Mouse (Mus musculus) stomach, postnatal 0 days (tissue): ENCODE measurements around the gene Mcoln1.

Experiments
- CTCF ChIP-seq: IDR thresholded peaks from 2 replicates; pipeline ENCODE4 v1.5.1; 2016; ENCODE audit warnings: antibody characterized with exemption, low read depth, mild to moderate bottlenecking, moderate library complexity
- EP300 ChIP-seq: optimal IDR thresholded peaks from 2 replicates; pipeline ENCODE3; 2016; ENCODE audit warnings: antibody characterized with exemption

DNA sequence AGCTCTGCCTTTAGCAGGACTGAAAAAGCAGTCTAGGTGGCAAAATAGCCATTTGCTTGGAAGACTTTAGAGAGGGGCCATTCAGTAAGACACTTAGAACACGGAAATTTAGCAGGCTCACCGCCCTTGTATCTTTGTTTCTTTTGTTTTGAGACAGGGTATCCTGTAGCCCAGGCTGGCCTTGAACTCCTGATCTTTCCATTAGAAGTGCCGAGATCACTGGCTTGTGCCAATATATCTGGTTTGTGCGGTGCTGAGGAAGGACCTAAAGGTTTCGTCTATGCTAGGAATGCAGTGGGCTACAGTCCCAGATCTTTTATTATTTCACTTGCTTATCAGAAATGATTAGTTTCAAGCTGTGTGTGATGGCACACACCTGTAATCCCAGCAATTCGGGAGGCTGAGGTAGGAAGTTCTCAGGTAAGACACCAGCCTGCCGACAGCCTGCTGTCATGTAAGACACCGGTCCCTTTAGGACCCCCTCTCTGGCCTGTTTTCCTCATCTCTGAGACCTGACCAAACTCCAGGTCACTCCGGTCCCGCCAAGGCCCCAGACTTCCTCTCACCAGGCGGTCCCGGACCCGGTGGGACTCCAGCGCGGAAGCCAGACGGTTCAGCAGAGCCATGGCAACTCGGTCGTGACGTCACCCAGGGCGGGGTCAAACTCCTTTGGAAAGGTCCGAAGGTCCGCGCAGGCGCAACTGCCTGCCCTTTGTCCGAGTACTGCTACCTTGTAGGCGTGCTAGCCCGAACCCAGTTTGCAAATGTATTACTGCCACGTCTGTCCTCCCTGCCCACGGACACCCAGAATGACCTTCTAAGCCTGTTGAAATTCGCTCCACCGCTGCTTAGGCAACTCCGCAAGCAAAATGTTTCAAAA is 33.0 kb upstream of the Mcoln1 start, which contains the start of gene Pex11g:
- TF ChIP-seq CTCF (no peak), EP300 (no peak)
